Mouse (Mus musculus): ENCODE measurements around the gene Zfp949. TPM values are rescaled to one million over a fixed set of nuclear protein-coding genes. Genes with fewer than 3 reads are reported as not detected.

Gene Zfp949
- 10 to 100 TPM; 17.5 to 19.7 TPM for total RNA-seq (2021)

GRCm38 (mm10) chr9:88547851-88548613, at the start of gene Zfp949:
Gene Zfp949, plus strand, starts transcription at chr9:88548020.
- DNase-seq: peak; percentile 57
- intact Hi-C loops (cut with DNase I): no loop called here

GRCm38 (mm10) chr9:88500112-88500511, 47.7 kb upstream of the Zfp949 start:
- no peak for DNase-seq
- intact Hi-C loops (cut with DNase I): no loop called here

GRCm38 (mm10) chr9:88501846-88502245, 46.0 kb upstream of the Zfp949 start:
- DNase-seq: no peak
- intact Hi-C loops (cut with DNase I): no loop called here

GRCm38 (mm10) chr9:88515546-88515945, 32.3 kb upstream of the Zfp949 start:
- intact Hi-C loops (cut with DNase I): no loop called here

GRCm38 (mm10) chr9:88516361-88516995, 31.3 kb upstream of the Zfp949 start:
- intact Hi-C loops (cut with DNase I): no loop called here
- no peak for DNase-seq

More at GRCm38 (mm10) chr9:88515546-88515945, 32.3 kb upstream of the Zfp949 start:
- DNase-seq: no peak

- intact Hi-C loops (cut with DNase I): loop anchor here (5.0 kb wide), 1 partner anchor 37 kb away; the partner anchor contains the start of gene Syncrip
- DNase-seq: no peak
Measured at GRCm38 (mm10) chr9:88519390-88520121, 28.3 kb upstream of the Zfp949 start.

GRCm38 (mm10) chr9:88520122-88520848, 27.5 kb upstream of the Zfp949 start:
- DNase-seq: no peak
- intact Hi-C loops (cut with DNase I): loop anchor here (5.0 kb wide), 1 partner anchor 38 kb away; the partner anchor contains the start of gene Syncrip

GRCm38 (mm10) chr9:88520849-88521483, 26.9 kb upstream of the Zfp949 start:
- DNase-seq: no peak
- intact Hi-C loops (cut with DNase I): loop anchor here (5.0 kb wide), 1 partner anchor 39 kb away; the partner anchor contains the start of gene Syncrip

GRCm38 (mm10) chr9:88521961-88522568, 25.8 kb upstream of the Zfp949 start:
- no peak for DNase-seq
- intact Hi-C loops (cut with DNase I): loop anchor here (5.0 kb wide), 1 partner anchor 40 kb away; the partner anchor contains the start of gene Syncrip

- peak; percentile 97 for DNase-seq
- intact Hi-C loops (cut with DNase I): loop anchor here (5.0 kb wide), 1 partner anchor 40 kb away; the partner anchor contains the start of gene Syncrip
Measured at GRCm38 (mm10) chr9:88522569-88523334, 25.1 kb upstream of the Zfp949 start.

- DNase-seq: no peak
- intact Hi-C loops (cut with DNase I): loop anchor here (5.0 kb wide), 1 partner anchor 41 kb away; the partner anchor contains the start of gene Syncrip
Measured at GRCm38 (mm10) chr9:88523335-88523668, 24.5 kb upstream of the Zfp949 start.

- intact Hi-C loops (cut with DNase I): loop anchor here (5.0 kb wide), 1 partner anchor 42 kb away; the partner anchor contains the start of gene Syncrip
Measured at GRCm38 (mm10) chr9:88524367-88524766, 23.5 kb upstream of the Zfp949 start.

GRCm38 (mm10) chr9:88524796-88525195, 23.0 kb upstream of the Zfp949 start:
- no peak for DNase-seq
- intact Hi-C loops (cut with DNase I): loop anchor here (5.0 kb wide), 1 partner anchor 42 kb away; the partner anchor contains the start of gene Syncrip

More at GRCm38 (mm10) chr9:88524367-88524766, 23.5 kb upstream of the Zfp949 start:
- no peak for DNase-seq

- intact Hi-C loops (cut with DNase I): no loop called here
- DNase-seq: no peak
Measured at GRCm38 (mm10) chr9:88525341-88525740, 22.5 kb upstream of the Zfp949 start.

GRCm38 (mm10) chr9:88527956-88528355, 19.9 kb upstream of the Zfp949 start:
- intact Hi-C loops (cut with DNase I): no loop called here
- no peak for DNase-seq

- no peak for DNase-seq
- intact Hi-C loops (cut with DNase I): no loop called here
Measured at GRCm38 (mm10) chr9:88528736-88529135, 19.1 kb upstream of the Zfp949 start.

GRCm38 (mm10) chr9:88529571-88529970, 18.2 kb upstream of the Zfp949 start:
- intact Hi-C loops (cut with DNase I): no loop called here
- no peak for DNase-seq

- no peak for DNase-seq
- intact Hi-C loops (cut with DNase I): loop anchor here (10.0 kb wide), 1 partner anchor 285 kb away; no protein-coding TSS in a partner anchor
Measured at GRCm38 (mm10) chr9:88529979-88530580, 17.7 kb upstream of the Zfp949 start.
